Mouse (Mus musculus) heart, embryonic 11.5 days (tissue): ENCODE results near the gene Il15. TPM values are rescaled to one million over a fixed set of nuclear protein-coding genes. Genes with fewer than 3 reads are reported as not detected.

Experiments
- ATAC-seq: fragments of 200-750 bp; cut with Nextera tagmentation; replicated peaks from 2 replicates; pipeline ENCODE4 v1.8.0; 2017; ENCODE audit warnings: moderate library complexity; ENCODE audit not compliant: insufficient number of reproducible peaks, low FRiP score, low TSS enrichment
- H3K27ac ChIP-seq: fragments of 300-500 bp; sonication (generic); 2 replicates; pipeline ENCODE4 v1.5.1; 2014; ENCODE audit warnings: mild to moderate bottlenecking, low read depth, low read length
- H3K27me3 ChIP-seq: fragments of 300-500 bp; sonication (generic); 2 replicates; pipeline ENCODE4 v1.6.1; 2014; ENCODE audit warnings: mild to moderate bottlenecking, low read length, mixed read lengths; ENCODE audit not compliant: control insufficient read depth, insufficient read depth
- H3K36me3 ChIP-seq: fragments of 300-500 bp; sonication (generic); 2 replicates; pipeline ENCODE4 v1.6.1; 2014; ENCODE audit warnings: mild to moderate bottlenecking, low read length, moderate library complexity, mixed read lengths; ENCODE audit not compliant: control insufficient read depth, insufficient read depth
- H3K4me1 ChIP-seq: fragments of 300-500 bp; sonication (generic); 2 replicates; pipeline ENCODE4 v1.6.1; 2014; ENCODE audit warnings: low read length; ENCODE audit not compliant: control insufficient read depth, insufficient read depth
- H3K4me2 ChIP-seq: fragments of 300-500 bp; sonication (generic); 2 replicates; pipeline ENCODE4 v1.6.1; 2014; ENCODE audit warnings: mild to moderate bottlenecking, moderate library complexity
- H3K4me3 ChIP-seq: fragments of 300-500 bp; sonication (generic); 2 replicates; pipeline ENCODE4 v1.5.1; 2014; ENCODE audit warnings: low read depth, low read length
- H3K9ac ChIP-seq: fragments of 300-500 bp; sonication (generic); 2 replicates; pipeline ENCODE4 v1.6.1; 2014; ENCODE audit warnings: mild to moderate bottlenecking, low read depth, low read length, moderate library complexity
- H3K9me3 ChIP-seq: fragments of 300-500 bp; sonication (generic); replicated peaks from 2 replicates; pipeline ENCODE4 v1.6.1; 2016; ENCODE audit warnings: low read length; ENCODE audit not compliant: control insufficient read depth
- WGBS: fragments of 180-500 bp; shearing (Covaris S2); extraction: QIAGEN DNeasy Blood & Tissue Kit; methylation state at CpG from one replicate; pipeline ENCODE4 v1.1.7; 2014; ENCODE audit not compliant: insufficient replicate concordance; 5-methylcytosine and 5-hydroxymethylcytosine counted together
- polyA plus RNA-seq: library from polyadenylated mRNA; unstranded; fragments of >200 nt; fragmentation: Nextera tagmentation; extraction: Ambion mirVana; gene quantifications from 2 replicates; pipeline ENCODE4 v1.2.1, GENCODE M21; 2014

Gene Il15
- polyA plus RNA-seq, 1 experiment from 2014 or later = 24.6 TPM

DNA sequence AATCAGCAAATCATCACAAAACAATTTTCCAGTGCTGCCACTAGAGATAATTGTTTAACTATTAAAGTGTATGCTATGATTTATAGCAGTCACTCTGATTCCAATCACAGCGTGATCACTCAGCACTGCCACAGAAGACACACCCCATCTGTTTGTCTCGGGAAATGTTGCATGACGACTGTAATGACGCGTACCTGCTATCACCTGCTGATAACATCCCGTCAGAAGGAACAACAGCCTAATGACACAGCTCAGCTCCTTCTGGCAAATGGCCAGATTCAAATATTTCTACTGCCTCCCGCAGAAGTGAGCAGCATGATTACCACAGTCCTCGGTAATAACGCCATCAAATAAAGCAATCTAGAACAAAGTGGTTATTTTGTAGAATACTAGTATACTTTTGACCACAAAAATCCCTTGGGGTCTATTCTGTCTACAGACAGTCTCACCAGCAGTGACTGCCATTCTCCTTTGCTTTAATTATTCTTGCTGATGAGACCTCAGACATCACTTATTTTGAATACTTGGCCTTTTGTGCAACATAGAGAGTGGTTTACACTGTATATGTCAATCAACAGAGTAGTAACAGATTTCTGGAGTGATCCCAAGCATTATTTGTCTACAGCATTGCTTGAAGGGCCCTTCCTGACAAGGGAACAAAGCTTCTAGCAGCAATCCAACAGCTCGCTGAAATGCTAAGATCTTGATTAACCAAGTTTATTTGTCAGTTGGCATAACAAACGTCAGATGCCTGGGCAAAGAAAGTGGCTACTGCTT is 18.4 kb downstream of the Il15 start:
- 23% methylated on average over 11 of the region's 11 CpGs for WGBS
- Histone ChIP-seq H3K36me3 (no peaks in the 10 kb centered on the region), H3K4me2 (peak overlapping the region; percentile 34; the same call in 1 of the 2 replicates), H3K27ac (no peak overlapping the region), H3K4me1 (peaks cover 34% of the 10 kb centered on the region), H3K9ac (no peak overlapping the region), H3K27me3 (no peaks in the 10 kb centered on the region), H3K9me3 (no peaks in the 10 kb centered on the region), H3K4me3 (no peak overlapping the region)
- ATAC-seq = peak; percentile 47; the same call in 1 of the 2 replicates

DNA sequence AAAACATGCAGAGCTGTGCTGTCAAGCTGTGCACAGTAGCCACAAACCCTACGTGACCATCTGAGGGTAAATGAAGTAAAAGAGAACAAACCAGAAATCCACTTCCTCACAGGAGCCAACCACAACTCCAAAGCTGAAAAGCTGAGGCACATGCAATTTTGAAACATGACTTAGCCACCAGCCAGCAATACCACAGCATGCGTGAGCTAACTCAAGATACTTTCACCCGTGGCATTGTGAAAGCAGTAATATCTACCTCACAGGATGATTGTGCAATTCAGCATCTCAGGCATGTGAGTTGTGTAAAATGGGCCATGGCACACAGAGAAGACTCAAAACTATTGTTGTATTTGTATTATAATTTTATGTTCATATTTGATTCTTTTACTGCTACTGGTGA is 19.7 kb downstream of the Il15 start:
- Histone ChIP-seq H3K9me3 (no peaks in the 10 kb centered on the region), H3K4me1 (peaks cover 30% of the 10 kb centered on the region), H3K4me2 (no peak overlapping the region), H3K9ac (no peak overlapping the region), H3K27me3 (no peaks in the 10 kb centered on the region), H3K36me3 (no peaks in the 10 kb centered on the region), H3K4me3 (no peak overlapping the region), H3K27ac (no peak overlapping the region)
- WGBS = 75% methylated on average over 3 of the region's 3 CpGs
- no peak for ATAC-seq

DNA sequence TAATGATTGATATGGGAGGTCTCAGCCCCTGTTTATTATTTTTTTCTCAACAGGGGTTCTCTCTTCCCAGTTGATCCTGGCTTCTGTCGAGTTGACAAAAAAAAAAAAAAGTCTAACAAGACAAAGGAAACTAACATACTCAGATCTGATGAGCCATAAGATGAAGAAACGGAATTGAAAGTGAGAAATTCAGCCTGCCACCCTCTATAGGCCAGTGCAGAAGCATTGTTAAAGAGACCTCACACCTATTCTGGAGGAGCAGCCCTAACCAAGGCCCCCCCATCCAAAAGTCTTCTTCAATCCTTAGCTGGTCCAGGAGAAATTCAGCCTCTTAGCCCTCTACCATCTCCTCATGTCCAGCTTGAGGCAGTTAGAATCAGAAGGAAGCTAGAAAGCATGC is 20.7 kb downstream of the Il15 start:
- Histone ChIP-seq H3K27ac (no peak overlapping the region), H3K4me1 (peaks cover 26% of the 10 kb centered on the region), H3K9ac (no peak overlapping the region), H3K9me3 (no peaks in the 10 kb centered on the region), H3K36me3 (no peaks in the 10 kb centered on the region), H3K4me2 (no peak overlapping the region), H3K4me3 (no peak overlapping the region), H3K27me3 (no peaks in the 10 kb centered on the region)
- no peak for ATAC-seq
- 44% methylated on average over 2 of the region's 2 CpGs for WGBS

DNA sequence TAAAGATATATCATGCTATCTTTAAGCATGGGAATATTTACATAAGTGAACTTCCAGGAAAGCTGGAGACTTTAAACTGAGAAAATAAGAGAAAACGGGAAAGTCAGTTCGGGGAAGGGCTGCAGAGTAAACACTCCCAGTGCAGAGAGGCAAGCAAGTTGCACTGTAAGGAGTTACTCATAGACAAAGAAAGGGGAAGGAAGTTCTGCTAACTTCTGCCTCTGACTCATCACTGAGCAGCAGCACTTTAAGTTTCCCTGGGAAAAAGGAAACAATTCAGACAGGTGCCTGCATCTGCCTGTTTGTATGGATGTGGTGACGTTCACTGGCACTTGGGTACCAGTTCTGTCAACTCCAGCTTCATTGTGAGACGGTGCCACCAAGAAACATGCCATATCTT is 28.6 kb downstream of the Il15 start:
- no peak overlapping the region for H3K27ac ChIP-seq
- H3K9ac ChIP-seq = no peak overlapping the region
- no peak for ATAC-seq
- H3K4me3 ChIP-seq = no peak overlapping the region
- 57% methylated on average over 4 of the region's 4 CpGs for WGBS
- H3K36me3 ChIP-seq = no peaks in the 10 kb centered on the region; the same call in 1 of the 2 replicates
- H3K4me2 ChIP-seq = no peak overlapping the region
- no peaks in the 10 kb centered on the region for H3K9me3 ChIP-seq
- H3K4me1 ChIP-seq = no peaks in the 10 kb centered on the region; the same call in 1 of the 2 replicates
- H3K27me3 ChIP-seq = no peaks in the 10 kb centered on the region

DNA sequence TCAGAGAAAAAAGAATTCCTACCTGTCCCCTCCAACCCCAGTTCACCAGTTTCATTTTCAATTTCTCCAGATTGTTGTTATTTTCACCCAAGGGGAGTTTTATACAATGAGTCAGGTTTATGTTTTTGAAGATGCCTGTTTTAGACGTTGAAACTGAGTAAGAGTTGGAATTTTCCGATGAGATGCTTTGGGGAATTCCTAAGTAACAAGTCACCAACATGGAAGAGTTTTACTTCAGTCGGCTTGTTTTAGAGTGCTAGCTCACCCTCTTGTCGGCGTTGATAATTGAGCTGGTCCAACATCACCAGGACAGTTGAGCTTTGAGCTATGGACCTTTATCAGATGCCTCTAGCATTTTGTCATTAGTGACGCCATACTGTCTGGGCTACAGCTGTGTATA is 30.2 kb downstream of the Il15 start:
- no peak for ATAC-seq
- Histone ChIP-seq H3K9me3 (no peaks in the 10 kb centered on the region), H3K27ac (no peak overlapping the region), H3K36me3 (no peaks in the 10 kb centered on the region; the same call in 1 of the 2 replicates), H3K4me2 (no peak overlapping the region), H3K27me3 (no peaks in the 10 kb centered on the region), H3K4me3 (no peak overlapping the region), H3K9ac (no peak overlapping the region), H3K4me1 (no peaks in the 10 kb centered on the region; the same call in 1 of the 2 replicates)
- 74% methylated on average over 6 of the region's 6 CpGs for WGBS

DNA sequence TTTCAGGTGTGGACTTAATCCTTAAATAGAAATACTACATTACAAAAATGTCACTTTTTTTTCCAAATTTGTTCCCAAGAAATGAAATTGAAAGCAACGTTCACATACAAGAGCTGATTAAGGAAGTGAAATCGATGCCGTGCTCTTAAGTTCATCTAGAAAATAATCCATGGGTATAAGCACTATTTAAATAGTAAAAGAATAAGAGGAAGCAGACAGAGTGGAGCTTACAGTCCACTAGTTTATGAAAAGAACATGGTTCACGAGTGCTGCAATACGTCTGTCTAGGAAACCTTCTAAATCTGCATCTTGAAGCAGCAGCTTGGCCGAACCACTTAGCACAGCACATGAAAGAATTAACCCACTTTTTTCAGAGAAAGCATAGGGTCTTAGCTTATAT is 32.4 kb downstream of the Il15 start:
- Histone ChIP-seq H3K27me3 (no peaks in the 10 kb centered on the region), H3K4me2 (no peak overlapping the region), H3K36me3 (no peaks in the 10 kb centered on the region; the same call in 1 of the 2 replicates), H3K4me1 (no peaks in the 10 kb centered on the region; the same call in 1 of the 2 replicates), H3K4me3 (no peak overlapping the region), H3K27ac (no peak overlapping the region), H3K9me3 (no peaks in the 10 kb centered on the region), H3K9ac (no peak overlapping the region)
- WGBS = 88% methylated on average over 6 of the region's 6 CpGs
- no peak for ATAC-seq

DNA sequence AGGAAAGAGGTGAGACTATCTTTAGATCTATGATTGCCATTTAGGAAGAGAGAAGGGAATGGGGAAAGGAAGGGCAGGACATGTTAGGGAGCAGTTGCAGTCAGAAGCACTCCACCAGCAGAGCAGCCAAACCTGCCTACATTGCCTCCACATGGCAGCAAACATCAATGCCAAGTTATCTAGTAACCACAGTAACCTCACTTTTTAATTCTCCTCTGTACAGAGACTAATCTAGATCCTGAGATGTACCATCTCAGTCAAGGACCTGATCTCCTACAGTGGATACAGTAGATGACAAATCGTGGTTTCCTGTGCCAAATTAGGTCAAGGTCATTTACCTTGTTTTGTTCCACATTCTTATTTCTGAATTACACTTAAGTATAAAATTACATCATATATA is 42.0 kb downstream of the Il15 start:
- no peak overlapping the region for H3K4me2 ChIP-seq
- WGBS = 84% methylated on average over 1 of the region's 1 CpGs
- H3K4me3 ChIP-seq = no peak overlapping the region
- no peak for ATAC-seq
- no peaks in the 10 kb centered on the region for H3K4me1 ChIP-seq
- no peak overlapping the region for H3K27ac ChIP-seq
- H3K9me3 ChIP-seq = no peaks in the 10 kb centered on the region
- H3K27me3 ChIP-seq = no peaks in the 10 kb centered on the region
- H3K36me3 ChIP-seq = no peaks in the 10 kb centered on the region
- H3K9ac ChIP-seq = no peak overlapping the region

DNA sequence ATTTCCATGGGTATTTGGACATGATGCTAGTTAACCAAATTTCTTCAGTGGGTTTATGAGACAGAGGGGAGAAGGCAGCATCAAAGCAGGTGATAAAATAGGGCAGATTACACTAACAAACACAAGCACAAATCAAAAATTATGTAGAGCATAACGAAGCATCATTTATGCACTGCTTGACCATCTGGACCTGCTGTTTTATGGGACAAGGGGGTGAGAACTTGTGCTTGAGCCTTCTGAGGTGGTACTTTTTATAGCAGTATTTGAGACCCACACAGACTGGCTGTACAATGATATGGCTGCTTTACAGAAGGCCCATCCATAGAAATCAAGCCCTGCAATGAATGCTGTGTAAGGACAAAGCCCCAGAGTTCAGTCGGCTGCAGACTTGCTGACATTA is 46.9 kb downstream of the Il15 start:
- 84% methylated on average over 2 of the region's 2 CpGs for WGBS
- no peaks in the 10 kb centered on the region for H3K9me3 ChIP-seq

More for the DNA sequence above, 46.9 kb downstream of the Il15 start:
- H3K4me1 ChIP-seq = no peaks in the 10 kb centered on the region
- H3K27ac ChIP-seq = no peak overlapping the region
- no peak overlapping the region for H3K4me3 ChIP-seq
- ATAC-seq = no peak
- no peak overlapping the region for H3K9ac ChIP-seq
- H3K36me3 ChIP-seq = no peaks in the 10 kb centered on the region
- no peaks in the 10 kb centered on the region for H3K27me3 ChIP-seq
- no peak overlapping the region for H3K4me2 ChIP-seq
